Mouse (Mus musculus) layer of hippocampus, postnatal 10 days (tissue): ENCODE measurements at regions not wholly inside any gene's neighbourhood (a gene's known extent, or its start where the extent isn't known, plus 50 kb on each side); places are given as distances from the start of the nearest gene placed in this dataset.
A peak's percentile ranks its signal among the peaks of the same experiment; 100 is the strongest.
"Not testable (repeated sequence)": the region's sequence is repeated elsewhere in the genome, so short reads cannot be mapped to it uniquely, and the experiment has no call there.

Source experiments
- DNase-seq, 2 experiments: peaks; one replicate each; pipeline ENCODE4 v3.0.0; 2021; ENCODE audit warnings: low spot score in 2 of 2

DNA sequence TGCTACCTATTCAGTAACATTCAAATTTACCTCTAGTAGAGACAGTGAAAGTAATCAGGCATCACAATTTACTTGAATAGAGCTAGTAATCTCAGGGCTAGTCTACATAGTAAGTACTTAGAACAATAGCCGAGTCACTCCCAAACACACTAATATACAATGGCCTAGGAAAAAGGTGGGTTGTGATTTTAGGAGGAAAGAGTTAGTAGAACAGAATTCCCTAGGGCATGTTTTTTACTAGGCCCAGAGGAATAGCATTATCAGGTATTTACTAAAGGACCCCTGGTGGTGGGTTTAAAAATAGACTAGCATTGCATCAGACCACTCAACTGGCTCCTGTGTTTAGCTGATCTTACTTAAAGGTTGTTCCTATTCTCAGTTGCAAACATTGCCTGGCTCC, 535.8 kb downstream of the Mat2b start:
- DNase-seq = not testable (repeated sequence)

DNA sequence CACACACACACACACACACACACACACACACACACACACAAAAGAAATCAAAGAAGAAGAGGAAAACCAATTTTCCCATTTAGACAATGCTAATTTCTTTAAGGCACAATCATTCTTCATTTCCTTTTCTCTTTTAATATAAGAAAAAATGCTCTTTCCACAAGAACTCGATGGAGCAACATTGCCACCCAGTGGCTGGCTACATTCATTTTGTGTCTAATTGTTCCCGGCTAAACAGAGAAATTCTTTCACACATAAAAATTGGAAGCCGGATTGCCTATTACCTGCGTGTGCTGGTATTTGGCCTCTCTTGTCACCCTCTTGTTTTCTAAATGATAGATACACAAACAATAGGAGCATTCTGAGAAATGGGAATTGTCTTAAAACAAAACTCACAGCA, 545.7 kb downstream of the Mat2b start:
- peak; percentile 81 to 85 for DNase-seq

DNA sequence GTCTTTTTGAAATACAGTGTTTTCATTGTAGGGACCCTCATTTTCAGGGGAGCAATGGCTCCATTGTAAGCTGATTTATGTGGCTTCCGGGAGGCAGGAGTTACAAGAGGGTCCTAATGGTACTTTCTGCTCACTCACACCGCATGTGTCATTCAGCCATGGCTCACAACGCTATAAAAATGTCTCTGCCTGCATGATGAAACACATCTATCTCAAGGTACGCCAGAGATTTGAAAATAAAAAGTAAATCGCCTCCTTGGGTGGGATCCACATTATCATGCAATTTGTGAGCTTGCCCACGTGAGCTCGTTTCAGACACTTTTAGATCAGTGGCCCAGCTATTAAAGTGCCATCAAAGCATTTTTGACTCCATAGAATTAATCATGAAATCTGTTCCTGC, 557.2 kb downstream of the Mat2b start:
- DNase-seq = no peak

DNA sequence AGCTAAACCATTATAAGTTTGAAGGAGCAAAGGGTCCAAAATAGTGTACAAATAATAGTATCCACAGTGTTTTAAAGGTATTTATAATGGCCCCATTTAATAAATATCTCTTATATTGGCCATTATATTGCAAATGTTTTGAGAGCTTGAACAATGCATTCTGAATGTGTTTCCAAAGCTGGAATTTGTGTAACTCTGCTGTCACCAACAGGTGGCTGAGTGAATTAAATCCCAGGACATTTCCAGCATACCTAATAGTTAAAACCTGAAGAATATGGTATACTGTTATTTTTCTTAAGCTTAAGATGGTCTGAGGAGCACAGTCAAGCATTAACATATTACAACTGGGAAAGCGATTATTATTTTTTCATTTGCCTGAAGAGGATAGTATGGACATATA, 592.4 kb downstream of the Mat2b start:
- peak in 1 of 2 experiments; percentile 29 for DNase-seq

DNA sequence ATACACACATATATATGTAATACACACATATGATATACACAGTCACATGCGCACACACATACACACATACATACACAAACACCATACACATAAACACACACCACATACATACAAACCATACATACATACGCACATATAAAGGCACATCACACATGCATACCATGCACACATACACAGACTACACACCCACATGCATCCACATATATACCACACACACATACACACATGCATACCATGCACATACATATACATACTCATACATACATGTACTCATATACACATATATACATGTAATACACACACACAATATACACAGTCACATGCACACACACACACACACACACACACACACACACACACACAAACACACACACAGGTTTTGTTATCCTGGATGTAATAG, 620.7 kb downstream of the Mat2b start:
- DNase-seq = no peak

DNA sequence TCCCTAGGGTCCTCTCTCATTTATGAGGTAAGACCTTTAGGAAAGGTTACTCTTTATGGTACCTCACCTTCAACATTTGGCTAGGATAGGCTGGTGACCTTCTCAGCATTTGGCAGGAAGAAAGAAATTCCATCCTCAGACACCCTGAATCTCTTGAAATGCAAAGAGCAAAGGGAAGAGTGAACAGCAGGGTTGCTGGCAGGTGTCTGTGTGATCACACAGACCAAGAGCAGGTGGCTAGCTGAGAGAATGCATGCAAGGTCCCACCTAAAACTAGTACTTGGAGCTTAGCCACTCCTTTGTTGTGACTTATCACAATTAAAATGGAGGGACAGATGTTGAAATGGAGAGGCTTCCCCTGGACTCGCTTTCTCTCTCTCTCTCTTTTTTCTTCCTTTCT, 644.5 kb downstream of the Mat2b start:
- no peak for DNase-seq

DNA sequence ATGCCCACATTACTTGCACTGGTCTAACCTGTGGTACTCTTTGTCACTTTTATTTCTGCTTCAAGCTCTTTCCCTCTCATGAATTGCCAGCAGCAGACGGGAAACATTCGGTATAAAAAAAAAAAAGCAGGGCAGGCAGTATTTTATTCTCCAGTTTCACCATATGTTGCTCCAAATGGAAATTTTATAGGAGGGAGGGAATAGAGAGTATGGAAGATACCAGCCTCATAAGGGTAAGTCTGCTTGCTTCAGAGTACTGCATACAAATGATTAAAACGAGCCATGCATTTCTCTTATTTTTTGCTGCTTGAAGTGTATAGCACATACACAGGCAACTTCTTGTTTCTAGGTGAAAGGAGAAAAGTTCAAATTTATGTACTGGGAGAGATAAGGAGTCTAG, 667.5 kb downstream of the Mat2b start:
- DNase-seq = no peak

DNA sequence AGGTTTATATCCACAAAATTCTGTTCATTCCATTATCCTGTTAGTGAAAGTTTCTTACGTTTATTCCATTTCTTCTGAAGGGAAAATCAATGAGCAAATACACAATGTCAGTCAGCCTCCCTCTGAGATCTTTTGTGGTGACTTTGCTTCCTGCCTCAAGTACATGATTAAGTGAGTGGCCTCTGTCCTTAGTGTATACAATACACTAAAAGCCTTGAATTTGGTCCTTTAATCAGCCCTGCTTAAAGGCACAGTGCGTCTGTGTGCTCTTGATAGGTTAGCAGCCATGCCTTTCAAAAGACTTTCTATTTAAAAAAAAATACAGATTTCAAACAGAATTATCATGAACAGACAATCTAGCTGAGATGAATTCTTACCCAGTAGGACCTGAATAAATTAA, 695.5 kb downstream of the Mat2b start:
- no peak for DNase-seq

DNA sequence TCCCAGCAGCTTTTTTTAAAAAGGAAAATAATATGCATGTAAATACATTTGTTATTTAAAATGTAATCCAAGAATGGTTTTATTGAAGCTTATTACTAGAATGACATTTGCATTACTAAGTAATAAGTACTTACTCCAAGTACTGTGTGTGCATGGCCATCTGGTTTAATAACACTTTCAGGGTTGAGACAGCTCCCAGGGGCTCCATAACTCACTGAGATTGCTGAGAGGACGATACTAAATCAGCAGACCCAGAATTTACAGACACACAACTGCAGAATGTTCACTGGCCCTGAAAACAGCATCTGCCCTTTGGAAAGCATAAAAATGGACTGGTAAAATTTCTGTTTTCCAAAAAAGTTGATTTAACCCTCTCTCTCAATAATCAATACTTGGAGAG, 696.4 kb downstream of the Mat2b start:
- DNase-seq = no peak

DNA sequence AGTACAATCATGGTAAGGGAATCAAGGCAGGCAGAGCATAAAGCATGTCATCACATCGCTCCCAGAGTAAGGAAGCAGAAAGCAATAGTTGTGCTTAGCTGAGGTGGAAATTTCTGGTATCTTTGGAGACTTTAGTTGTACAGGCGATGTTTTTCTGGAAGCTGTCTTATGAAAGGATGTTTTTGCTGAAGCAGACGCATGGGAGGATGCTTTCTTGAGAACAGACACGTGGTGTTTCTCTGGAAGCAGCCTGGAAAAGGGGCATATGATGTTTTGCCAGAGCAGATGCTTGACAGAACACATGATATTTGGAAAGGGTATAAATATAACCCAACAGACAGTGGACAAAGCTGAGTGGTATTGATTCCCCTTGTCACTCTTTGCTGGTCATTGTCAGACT, 722.4 kb downstream of the Mat2b start:
- DNase-seq = no peak

DNA sequence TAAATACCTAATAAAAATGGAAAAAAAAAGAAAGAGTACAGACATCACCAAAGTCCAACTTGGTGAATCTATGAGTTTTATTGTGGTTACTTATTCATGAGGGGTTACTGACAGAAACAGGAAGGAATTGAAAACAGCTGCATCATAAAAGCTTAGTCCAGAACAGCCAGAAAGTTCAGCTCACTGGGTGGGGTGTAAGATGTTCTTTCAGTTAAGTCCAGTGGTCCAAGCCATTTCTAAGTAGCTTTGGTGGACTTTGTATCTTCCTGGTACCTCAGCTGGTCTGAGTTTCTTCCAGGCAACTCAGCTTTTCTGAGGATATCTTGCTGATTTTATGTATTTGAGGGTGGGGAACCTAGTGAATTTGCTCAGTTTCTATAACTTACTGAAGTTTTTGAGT, 731.3 kb downstream of the Mat2b start:
- DNase-seq = no peak

DNA sequence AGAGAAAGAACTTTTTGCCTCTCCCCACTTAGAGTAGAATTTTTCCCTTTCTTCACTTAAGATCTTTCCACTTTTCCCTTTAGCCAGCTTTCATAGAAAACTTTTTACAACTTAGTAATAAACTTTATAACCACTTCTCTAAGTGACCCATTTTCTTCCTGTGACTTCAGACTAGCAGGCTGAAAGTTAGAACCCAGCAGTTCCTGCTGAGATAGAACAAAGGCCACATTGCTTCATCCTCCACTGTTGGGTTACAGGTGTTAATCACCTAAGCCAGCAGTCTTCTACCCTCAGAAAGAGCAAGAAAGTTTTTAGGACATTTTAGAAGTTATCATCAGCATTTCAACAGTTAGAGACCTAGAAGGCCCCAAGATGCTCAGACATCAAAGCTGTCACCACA, 740.6 kb downstream of the Mat2b start:
- no peak for DNase-seq

DNA sequence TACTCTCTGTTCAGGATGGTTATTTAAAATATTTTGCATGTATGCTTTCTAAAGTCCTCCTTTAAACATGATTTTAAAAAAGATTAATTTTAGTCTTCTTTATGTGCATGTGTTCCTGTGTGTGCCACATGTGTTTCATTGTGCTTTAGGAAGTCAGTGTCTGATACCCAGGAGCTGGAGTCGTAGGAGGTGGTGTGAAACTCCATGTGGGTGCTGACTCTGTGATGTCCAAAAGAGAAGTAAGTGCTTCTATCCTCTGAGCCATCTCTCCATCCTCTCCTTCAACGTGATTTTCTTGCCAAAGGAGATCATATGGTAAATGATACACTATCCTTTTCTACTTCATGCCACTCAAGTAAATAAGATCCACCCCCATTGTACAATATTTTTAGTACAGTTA, 750.8 kb downstream of the Mat2b start:
- no peak for DNase-seq

DNA sequence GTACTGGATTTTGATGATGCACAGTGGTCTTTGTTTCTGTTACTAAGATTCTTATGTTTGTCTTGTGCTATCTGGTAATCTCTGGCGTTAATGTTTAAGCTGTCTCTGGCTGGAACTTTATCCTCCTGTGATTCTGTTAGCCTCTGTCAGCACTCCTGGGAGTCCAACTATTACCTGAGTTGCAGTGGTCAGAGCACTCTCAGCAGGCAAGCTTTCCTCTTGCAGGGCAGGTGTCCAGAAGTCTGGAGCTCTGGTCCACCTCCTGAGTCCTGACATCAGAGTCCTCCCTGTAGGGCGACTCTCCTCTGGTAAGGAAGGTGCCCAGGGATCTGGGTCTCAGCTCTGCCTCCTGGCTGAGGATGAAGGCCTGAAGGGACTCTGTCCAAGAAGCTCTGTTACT, 760.8 kb downstream of the Mat2b start:
- DNase-seq = no peak

DNA sequence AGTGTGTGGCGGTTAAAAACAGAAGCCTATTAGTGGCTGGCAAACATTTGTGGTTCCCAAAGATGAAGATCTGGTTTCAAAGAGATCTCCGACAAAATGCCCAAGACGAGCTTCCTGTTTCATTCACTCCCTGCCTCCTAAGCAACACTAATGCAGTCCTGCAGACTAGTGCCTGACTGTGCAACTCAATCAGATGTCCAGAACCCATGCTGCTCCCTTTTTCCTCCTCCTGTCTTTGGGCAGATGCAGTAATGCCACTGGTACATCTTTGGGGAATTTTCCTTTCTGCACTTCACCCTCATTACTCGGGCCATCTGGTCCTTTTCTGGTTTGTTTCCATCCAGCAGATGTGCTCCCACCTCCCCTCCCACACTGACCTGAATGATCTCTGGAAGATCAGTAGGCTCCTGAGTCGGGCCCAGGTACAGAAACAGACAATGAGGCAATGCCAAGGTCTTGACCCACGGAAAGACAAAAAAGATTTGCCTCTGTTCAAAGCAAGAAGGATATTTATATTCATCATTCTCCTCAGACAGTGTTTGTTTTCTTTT, 771.0 kb downstream of the Mat2b start:
- DNase-seq = no peak

DNA sequence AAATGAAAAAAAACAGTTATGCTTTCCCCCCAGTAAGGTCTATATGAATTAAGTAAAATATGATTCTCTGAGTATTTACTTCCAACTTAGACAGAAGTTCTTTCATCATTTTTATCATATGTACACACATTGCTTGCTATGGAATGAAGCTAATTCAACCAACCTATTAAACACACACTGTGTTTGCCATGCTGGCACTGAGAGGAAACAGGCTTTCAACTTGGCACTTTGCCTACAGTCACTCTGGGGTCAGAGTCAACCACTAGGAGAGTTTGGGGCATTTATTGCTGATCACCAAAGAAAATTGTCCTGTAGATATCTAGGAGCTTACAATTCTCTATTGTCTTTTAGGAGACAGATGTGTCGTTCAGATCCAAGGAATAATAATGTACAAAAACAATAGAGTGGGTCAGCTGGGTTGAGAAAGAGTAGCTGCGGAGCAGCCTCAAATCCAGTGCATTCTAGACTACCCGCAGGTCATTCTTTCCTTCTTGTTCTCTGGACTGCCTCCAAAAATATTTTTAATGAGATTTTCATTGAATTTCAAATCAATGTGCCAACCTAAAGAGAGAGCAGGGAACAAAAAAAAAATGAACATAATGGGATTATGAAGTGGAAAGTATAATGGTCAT, 777.2 kb downstream of the Mat2b start:
- no peak for DNase-seq

DNA sequence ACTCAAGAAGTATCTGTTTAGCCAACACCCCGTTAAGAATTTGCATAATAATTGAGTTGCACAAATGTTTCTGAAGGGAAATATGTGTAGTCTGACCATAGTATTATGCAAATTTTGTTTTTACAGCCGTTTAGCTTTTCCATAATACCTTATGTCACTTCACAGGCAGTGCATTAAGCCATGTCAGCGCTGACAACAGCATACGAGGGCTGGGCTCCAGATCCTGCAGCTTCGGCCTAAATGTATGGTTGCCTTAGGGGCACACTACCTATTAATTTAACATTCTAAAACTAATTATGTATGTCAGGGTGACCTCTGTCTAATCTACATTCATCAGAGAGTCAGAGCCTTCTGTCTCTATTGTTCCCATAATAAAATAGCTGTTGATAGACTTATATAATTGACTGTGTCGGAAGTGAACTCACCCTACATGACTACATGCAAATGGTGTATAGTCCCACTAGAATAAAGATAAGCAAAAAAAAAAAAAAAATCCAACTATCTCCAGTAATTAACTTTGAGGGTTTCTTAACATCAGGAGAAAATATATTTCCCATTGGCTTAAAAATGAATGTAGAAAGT, 795.3 kb downstream of the Mat2b start:
- no peak for DNase-seq

DNA sequence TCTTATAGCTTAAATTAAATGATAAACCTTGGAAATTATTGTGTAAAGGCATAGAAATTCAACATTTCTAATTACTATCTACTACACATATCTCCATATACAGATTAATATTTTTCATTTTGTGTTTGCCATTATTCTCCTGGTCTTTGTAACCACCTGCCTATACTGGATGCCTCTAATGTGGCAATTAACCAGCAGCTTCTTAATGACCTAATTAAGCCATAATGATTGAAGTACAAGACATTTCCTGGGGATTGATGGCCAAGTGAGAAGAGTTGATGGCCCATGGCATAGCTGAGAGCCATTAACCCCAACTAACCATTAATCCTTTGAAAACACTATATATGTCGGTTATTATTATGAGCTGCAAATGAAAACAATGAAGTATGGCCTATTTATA, 811.7 kb downstream of the Mat2b start:
- DNase-seq = no peak

DNA sequence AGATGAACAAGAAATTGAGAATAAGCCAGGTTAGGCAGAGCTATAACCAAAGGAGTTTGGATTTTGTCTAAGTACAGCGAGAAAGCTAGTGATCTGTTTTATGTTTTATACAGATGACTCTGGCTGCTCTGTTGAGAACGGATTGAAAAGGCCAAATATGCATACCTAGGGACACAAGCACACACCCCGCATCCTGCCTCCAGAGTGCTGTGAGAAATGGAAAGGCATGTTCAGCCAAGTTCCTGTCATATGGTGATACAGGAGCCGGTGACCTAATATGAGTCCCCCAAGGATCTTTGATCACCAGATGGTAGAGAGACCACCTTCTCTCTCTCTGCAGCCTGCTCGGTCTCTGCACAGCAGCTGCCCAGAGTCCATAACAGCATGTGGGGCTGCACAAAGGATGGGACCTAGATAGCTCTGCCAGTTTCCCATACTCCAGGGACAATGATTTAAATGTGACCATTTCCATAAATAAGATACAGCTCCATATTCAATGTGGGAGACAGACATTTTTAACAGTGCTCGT, 826.5 kb downstream of the Mat2b start:
- no peak for DNase-seq
